Mouse (Mus musculus): ENCODE measurements around the gene Ccl17. TPM values are rescaled to one million over a fixed set of nuclear protein-coding genes. Genes with fewer than 3 reads are reported as not detected.
A peak's percentile ranks its signal among the peaks of the same experiment; 100 is the strongest.

Gene Ccl17
- polyA plus RNA-seq, 1 experiment from 2014 or later, result not detected

GRCm38 (mm10) chr8:94780491-94781154 lies 29.6 kb upstream of the Ccl17 start:
- Histone ChIP-seq H3K4me3 (no peak overlapping the region), H3K4me1 (peaks cover 43% of the 10 kb centered on the region), H3K27ac (replicated peaks) (0 out of 2 replicates have a peak overlapping the region, but pooled peaks have one; percentile 10), H3K9me3 (no peaks in the 10 kb centered on the region), H3K27me3 (replicated peaks; ENCODE audit: low read depth, poor library complexity, severe bottlenecking) (0 out of 2 replicates have a peak, but pooled peaks cover 7% of the 10 kb centered on the region), H3K36me3 (replicated peaks) (no peaks in the 10 kb centered on the region)
- DNase-seq (ENCODE audit: low spot score), result no peak
- WGBS, result 79% methylated on average over 21 of the region's 21 CpGs

GRCm38 (mm10) chr8:94781155-94781837 lies 29.0 kb upstream of the Ccl17 start:
- Histone ChIP-seq H3K36me3 (replicated peaks) (no peaks in the 10 kb centered on the region), H3K4me1 (peaks cover 44% of the 10 kb centered on the region), H3K27ac (replicated peaks) (no peak overlapping the region), H3K27me3 (replicated peaks; ENCODE audit: low read depth, poor library complexity, severe bottlenecking) (0 out of 2 replicates have a peak, but pooled peaks cover 5% of the 10 kb centered on the region), H3K9me3 (no peaks in the 10 kb centered on the region), H3K4me3 (0 out of 2 replicates have a peak overlapping the region, but pooled peaks have one; percentile 19)
- no peak for DNase-seq (ENCODE audit: low spot score)
- WGBS, result 57% methylated on average over 7 of the region's 7 CpGs

GRCm38 (mm10) chr8:94781838-94782235 lies 28.4 kb upstream of the Ccl17 start:
- H3K27me3 ChIP-seq (replicated peaks; ENCODE audit: low read depth, poor library complexity, severe bottlenecking), result 0 out of 2 replicates have a peak, but pooled peaks cover 5% of the 10 kb centered on the region
- peaks cover 44% of the 10 kb centered on the region for H3K4me1 ChIP-seq
- WGBS, result 7% methylated on average over 11 of the region's 11 CpGs
- H3K27ac ChIP-seq (replicated peaks), result no peak overlapping the region
- peak; percentile 43 for DNase-seq (ENCODE audit: low spot score)
- no peaks in the 10 kb centered on the region for H3K36me3 ChIP-seq (replicated peaks)
- H3K4me3 ChIP-seq, result peak overlapping the region; percentile 19; the same call in 1 of the 2 replicates
- no peaks in the 10 kb centered on the region for H3K9me3 ChIP-seq

- H3K36me3 ChIP-seq (replicated peaks), result no peaks in the 10 kb centered on the region
- H3K4me3 ChIP-seq, result no peak overlapping the region
- H3K27ac ChIP-seq (replicated peaks), result no peak overlapping the region
- WGBS, result 76% methylated on average over 4 of the region's 4 CpGs
- DNase-seq (ENCODE audit: low spot score), result no peak
- no peaks in the 10 kb centered on the region for H3K9me3 ChIP-seq
- H3K27me3 ChIP-seq (replicated peaks; ENCODE audit: low read depth, poor library complexity, severe bottlenecking), result 0 out of 2 replicates have a peak, but pooled peaks cover 5% of the 10 kb centered on the region
- peaks cover 35% of the 10 kb centered on the region for H3K4me1 ChIP-seq
These were observed 26.4 kb upstream of the Ccl17 start for GRCm38 (mm10) chr8:94783890-94784289.

GRCm38 (mm10) chr8:94785247-94785985 lies 24.8 kb upstream of the Ccl17 start:
- WGBS, result 73% methylated on average over 12 of the region's 12 CpGs
- Histone ChIP-seq H3K9me3 (no peaks in the 10 kb centered on the region), H3K36me3 (replicated peaks) (no peaks in the 10 kb centered on the region), H3K27me3 (replicated peaks; ENCODE audit: low read depth, poor library complexity, severe bottlenecking) (0 out of 2 replicates have a peak, but pooled peaks cover 5% of the 10 kb centered on the region), H3K27ac (replicated peaks) (no peak overlapping the region), H3K4me3 (no peak overlapping the region), H3K4me1 (peaks cover 33% of the 10 kb centered on the region)
- DNase-seq (ENCODE audit: low spot score), result no peak

- no peaks in the 10 kb centered on the region for H3K9me3 ChIP-seq
- DNase-seq (ENCODE audit: low spot score), result no peak
- no peak overlapping the region for H3K27ac ChIP-seq (replicated peaks)
- no peaks in the 10 kb centered on the region for H3K36me3 ChIP-seq (replicated peaks)
- H3K4me1 ChIP-seq, result peaks cover 29% of the 10 kb centered on the region
- no peak overlapping the region for H3K4me3 ChIP-seq
- H3K27me3 ChIP-seq (replicated peaks; ENCODE audit: low read depth, poor library complexity, severe bottlenecking), result no peaks in the 10 kb centered on the region
- 74% methylated on average over 6 of the region's 6 CpGs for WGBS
These were observed 24.2 kb upstream of the Ccl17 start for GRCm38 (mm10) chr8:94785995-94786595.

GRCm38 (mm10) chr8:94787524-94788501 lies 22.4 kb upstream of the Ccl17 start:
- DNase-seq (ENCODE audit: low spot score), result no peak
- H3K27me3 ChIP-seq (replicated peaks; ENCODE audit: low read depth, poor library complexity, severe bottlenecking), result no peaks in the 10 kb centered on the region
- no peaks in the 10 kb centered on the region for H3K36me3 ChIP-seq (replicated peaks)
- no peak overlapping the region for H3K27ac ChIP-seq (replicated peaks)
- H3K4me1 ChIP-seq, result peaks cover 18% of the 10 kb centered on the region
- H3K9me3 ChIP-seq, result no peaks in the 10 kb centered on the region
- H3K4me3 ChIP-seq, result no peak overlapping the region
- WGBS, result 66% methylated on average over 15 of the region's 15 CpGs

- H3K36me3 ChIP-seq (replicated peaks), result no peaks in the 10 kb centered on the region
- H3K27ac ChIP-seq (replicated peaks), result no peak overlapping the region
- no peaks in the 10 kb centered on the region for H3K27me3 ChIP-seq (replicated peaks; ENCODE audit: low read depth, poor library complexity, severe bottlenecking)
- H3K9me3 ChIP-seq, result no peaks in the 10 kb centered on the region
- 67% methylated on average over 10 of the region's 10 CpGs for WGBS
- no peak for DNase-seq (ENCODE audit: low spot score)
- peaks cover 14% of the 10 kb centered on the region for H3K4me1 ChIP-seq
- H3K4me3 ChIP-seq, result no peak overlapping the region
These were observed 20.8 kb upstream of the Ccl17 start for GRCm38 (mm10) chr8:94789256-94789955.

GRCm38 (mm10) chr8:94794368-94794767 lies 15.9 kb upstream of the Ccl17 start:
- no peaks in the 10 kb centered on the region for H3K9me3 ChIP-seq
- no peaks in the 10 kb centered on the region for H3K36me3 ChIP-seq (replicated peaks)
- no peak for DNase-seq (ENCODE audit: low spot score)
- no peak overlapping the region for H3K27ac ChIP-seq (replicated peaks)
- WGBS, result 92% methylated on average over 4 of the region's 4 CpGs
- no peaks in the 10 kb centered on the region for H3K27me3 ChIP-seq (replicated peaks; ENCODE audit: low read depth, poor library complexity, severe bottlenecking)
- H3K4me1 ChIP-seq, result no peaks in the 10 kb centered on the region
- H3K4me3 ChIP-seq, result no peak overlapping the region

- DNase-seq (ENCODE audit: low spot score), result no peak
- H3K4me1 ChIP-seq, result no peaks in the 10 kb centered on the region
- no peak overlapping the region for H3K27ac ChIP-seq (replicated peaks)
- no peak overlapping the region for H3K4me3 ChIP-seq
- H3K27me3 ChIP-seq (replicated peaks; ENCODE audit: low read depth, poor library complexity, severe bottlenecking), result no peaks in the 10 kb centered on the region
- no peaks in the 10 kb centered on the region for H3K36me3 ChIP-seq (replicated peaks)
- WGBS, result 96% methylated on average over 2 of the region's 2 CpGs
- no peaks in the 10 kb centered on the region for H3K9me3 ChIP-seq
These were observed 15.5 kb upstream of the Ccl17 start for GRCm38 (mm10) chr8:94794782-94795181.

Data from embryonic facial prominence, embryonic 10.5 days (tissue).